In the genomic region with DNA sequence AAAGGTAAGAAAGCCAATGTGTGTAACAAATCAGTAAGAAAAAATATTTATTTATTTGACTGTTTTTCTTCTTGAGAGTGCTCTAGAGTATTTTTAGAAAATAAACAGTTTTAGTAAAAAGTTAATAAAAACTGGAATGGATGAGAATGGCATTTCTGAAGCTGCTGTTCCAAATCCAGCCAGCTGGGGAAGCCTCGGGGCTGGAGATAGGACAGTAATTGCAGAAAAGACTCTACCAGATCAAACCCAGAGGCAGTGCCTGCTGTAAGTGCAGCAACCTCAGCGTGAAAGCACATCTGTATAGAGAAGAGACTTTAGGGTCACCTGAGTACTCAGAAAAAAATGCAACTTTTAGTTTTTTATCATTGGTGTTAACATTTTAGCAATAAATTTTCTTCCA, we compare ENCODE assay signal across 13 mouse cellular contexts.
DNase-seq lines count a peak whose midpoint lies in the region; ATAC-seq and TF ChIP-seq lines count a peak whose summit lies in the region.
"Had no signal": no experiment of that assay in that cellular context is flagged by ENCODE, and none has a peak within 500 bp of the region (broad histone marks: within the 10 kb centered on the region; RNA-seq: fewer than 3 reads in every experiment).

No protein-coding gene starts in this region.

- H3K9me3 ChIP-seq in heart, postnatal 0 days (replicated peaks; ENCODE audit: control insufficient read depth, low read length) = no peaks in the 10 kb centered on the region
- no peaks in the 10 kb centered on the region for H3K9me3 ChIP-seq in lung, embryonic 14.5 days (ENCODE audit: low read depth, low read length)
- no peaks in the 10 kb centered on the region for H3K9me3 ChIP-seq in heart, embryonic 11.5 days (replicated peaks; ENCODE audit: control insufficient read depth, low read length)
- H3K9me3 ChIP-seq: G1E; limb, embryonic 15.5 days; neural tube, embryonic 15.5 days had no signal

- TF ChIP-seq POLR2A in brain, embryonic 14.5 days (IDR thresholded peaks at IDR 0.05; ENCODE audit: borderline replicate concordance, extremely low read depth, insufficient read depth, insufficient read length, poor library complexity, severe bottlenecking) = no peak

- 35% methylated on average over 2 of the region's 2 CpGs for WGBS in heart, postnatal 0 days
- 44% methylated on average over 2 of the region's 2 CpGs for WGBS in lung, embryonic 14.5 days
- WGBS in heart, embryonic 11.5 days (ENCODE audit: insufficient replicate concordance) = 35% methylated on average over 2 of the region's 2 CpGs

- no peak overlapping the region for H3K27ac ChIP-seq in heart, postnatal 0 days (ENCODE audit: low read depth)
- H3K27ac ChIP-seq in lung, embryonic 14.5 days (ENCODE audit: low read depth) = no peak overlapping the region
- H3K27ac ChIP-seq in heart, embryonic 11.5 days (ENCODE audit: low read depth, low read length) = no peak overlapping the region
- H3K27ac ChIP-seq: limb, embryonic 15.5 days; neural tube, embryonic 15.5 days had no signal

- no peaks in the 10 kb centered on the region for H3K36me3 ChIP-seq in heart, postnatal 0 days (replicated peaks; ENCODE audit: control insufficient read depth, insufficient read depth, low read length)
- no peaks in the 10 kb centered on the region for H3K36me3 ChIP-seq in lung, embryonic 14.5 days (ENCODE audit: insufficient read depth)
- no peaks in the 10 kb centered on the region for H3K36me3 ChIP-seq in heart, embryonic 11.5 days (ENCODE audit: control insufficient read depth, insufficient read depth, low read length)
- H3K36me3 ChIP-seq: G1E; limb, embryonic 15.5 days; neural tube, embryonic 15.5 days had no signal

- intact Hi-C loops in heart, postnatal 10 days (cut with DNase I) = no loop called here

- H3K27me3 ChIP-seq in heart, postnatal 0 days (ENCODE audit: control insufficient read depth, insufficient read depth, low read length) = no peaks in the 10 kb centered on the region
- no peaks in the 10 kb centered on the region for H3K27me3 ChIP-seq in lung, embryonic 14.5 days (ENCODE audit: insufficient read depth, low read length)
- H3K27me3 ChIP-seq in heart, embryonic 11.5 days (ENCODE audit: control insufficient read depth, insufficient read depth, low read length) = no peaks in the 10 kb centered on the region
- H3K27me3 ChIP-seq: limb, embryonic 15.5 days; neural tube, embryonic 15.5 days had no signal

- DNase-seq in heart, postnatal 0 days (ENCODE audit: low spot score) = no peak
- DNase-seq in heart, postnatal 4 days = no peak
- peak; percentile 20 for DNase-seq in lung, embryonic 14.5 days
- DNase-seq in lung, postnatal 14 days = no peak
- peak; percentile 46 for DNase-seq in NIH3T3 (ENCODE audit: low read depth)
- peak; percentile 19 for DNase-seq in brain, embryonic 14.5 days (ENCODE audit: low read depth)
- no peak for DNase-seq in heart, postnatal 10 days
- DNase-seq: gastrocnemius, postnatal 36 days had no signal

- TF ChIP-seq EP300 in heart, postnatal 0 days (IDR thresholded peaks at IDR 0.05; ENCODE audit: low read depth) = no peak

- no peak overlapping the region for H3K4me3 ChIP-seq in heart, postnatal 0 days (ENCODE audit: low read depth, low read length)
- no peak overlapping the region for H3K4me3 ChIP-seq in lung, embryonic 14.5 days (ENCODE audit: low read depth, low read length)
- H3K4me3 ChIP-seq in heart, embryonic 11.5 days (ENCODE audit: low read depth, low read length) = no peak overlapping the region
- H3K4me3 ChIP-seq: limb, embryonic 15.5 days; neural tube, embryonic 15.5 days had no signal

- H3K4me2 ChIP-seq in heart, postnatal 0 days (ENCODE audit: low read depth, low read length) = no peak overlapping the region
- no peak overlapping the region for H3K4me2 ChIP-seq in lung, embryonic 14.5 days
- H3K4me2 ChIP-seq in heart, embryonic 11.5 days = no peak overlapping the region
- H3K4me2 ChIP-seq: limb, embryonic 15.5 days; midbrain, embryonic 11.5 days; neural tube, embryonic 15.5 days had no signal

- H3K9ac ChIP-seq in heart, postnatal 0 days (replicated peaks; ENCODE audit: low read depth, low read length) = no peak overlapping the region
- H3K9ac ChIP-seq in lung, embryonic 14.5 days = no peak overlapping the region
- H3K9ac ChIP-seq in heart, embryonic 11.5 days (ENCODE audit: low read depth, low read length) = no peak overlapping the region
- H3K9ac ChIP-seq: limb, embryonic 15.5 days; neural tube, embryonic 15.5 days had no signal

- ATAC-seq in heart, postnatal 0 days (ENCODE audit: insufficient read depth, low read depth) = no peak
- ATAC-seq in lung, embryonic 14.5 days (ENCODE audit: insufficient read depth) = no peak
- no peak for ATAC-seq in heart, embryonic 11.5 days (replicated peaks; ENCODE audit: insufficient number of reproducible peaks, low FRiP score, low TSS enrichment)

- TF ChIP-seq CTCF in heart, postnatal 0 days (IDR thresholded peaks at IDR 0.05; ENCODE audit: low read depth) = peak; percentile 25
- TF ChIP-seq CTCF in lung, embryonic 14.5 days (IDR thresholded peaks at IDR 0.05; ENCODE audit: low read depth) = peak; percentile 38
- peak; percentile 42; the same call in 1 of the 2 replicates for TF ChIP-seq CTCF in brain, embryonic 14.5 days (IDR thresholded peaks at IDR 0.05; ENCODE audit: borderline replicate concordance, extremely low read depth, insufficient read depth, insufficient read length)

- no peaks in the 10 kb centered on the region for H3K4me1 ChIP-seq in heart, postnatal 0 days (ENCODE audit: control insufficient read depth, insufficient read depth)
- no peaks in the 10 kb centered on the region for H3K4me1 ChIP-seq in lung, embryonic 14.5 days (ENCODE audit: insufficient read depth)
- H3K4me1 ChIP-seq in heart, embryonic 11.5 days (ENCODE audit: control insufficient read depth, insufficient read depth, low read length) = no peaks in the 10 kb centered on the region
- H3K4me1 ChIP-seq: limb, embryonic 15.5 days had no signal

Comparison
In these comparisons a context has a peak if more than half of its experiments do, and no peak if none do; other contexts are left out.
1. DNase-seq: peak in lung, embryonic 14.5 days (single experiment), NIH3T3 (single experiment) and brain, embryonic 14.5 days (single experiment); none in heart, postnatal 0 days (single experiment), heart, postnatal 4 days (single experiment), lung, postnatal 14 days (single experiment) and heart, postnatal 10 days (0 of 2).
2. Peak in every context shown above with its lines, with median percentiles within 50 percentile points of each other: CTCF ChIP-seq.